Mouse (Mus musculus) cerebellum, adult 18-20 months (tissue): Measurements from ENCODE around the gene Cit.
A peak's percentile ranks its signal among the peaks of the same experiment; 100 is the strongest.
"Not testable (repeated sequence)": the region's sequence is repeated elsewhere in the genome, so short reads cannot be mapped to it uniquely, and the experiment has no call there.

Experiments
- DNase-seq, 2 experiments: peaks; one replicate each; pipeline ENCODE4 v3.0.0; 2021

Cit gene

GRCm38 (mm10) chr5:115844766-115845634 is at the start of gene Cit:
Gene Cit (plus strand): TSS chr5:115845278.
- peak; percentile 83 for DNase-seq

DNA sequence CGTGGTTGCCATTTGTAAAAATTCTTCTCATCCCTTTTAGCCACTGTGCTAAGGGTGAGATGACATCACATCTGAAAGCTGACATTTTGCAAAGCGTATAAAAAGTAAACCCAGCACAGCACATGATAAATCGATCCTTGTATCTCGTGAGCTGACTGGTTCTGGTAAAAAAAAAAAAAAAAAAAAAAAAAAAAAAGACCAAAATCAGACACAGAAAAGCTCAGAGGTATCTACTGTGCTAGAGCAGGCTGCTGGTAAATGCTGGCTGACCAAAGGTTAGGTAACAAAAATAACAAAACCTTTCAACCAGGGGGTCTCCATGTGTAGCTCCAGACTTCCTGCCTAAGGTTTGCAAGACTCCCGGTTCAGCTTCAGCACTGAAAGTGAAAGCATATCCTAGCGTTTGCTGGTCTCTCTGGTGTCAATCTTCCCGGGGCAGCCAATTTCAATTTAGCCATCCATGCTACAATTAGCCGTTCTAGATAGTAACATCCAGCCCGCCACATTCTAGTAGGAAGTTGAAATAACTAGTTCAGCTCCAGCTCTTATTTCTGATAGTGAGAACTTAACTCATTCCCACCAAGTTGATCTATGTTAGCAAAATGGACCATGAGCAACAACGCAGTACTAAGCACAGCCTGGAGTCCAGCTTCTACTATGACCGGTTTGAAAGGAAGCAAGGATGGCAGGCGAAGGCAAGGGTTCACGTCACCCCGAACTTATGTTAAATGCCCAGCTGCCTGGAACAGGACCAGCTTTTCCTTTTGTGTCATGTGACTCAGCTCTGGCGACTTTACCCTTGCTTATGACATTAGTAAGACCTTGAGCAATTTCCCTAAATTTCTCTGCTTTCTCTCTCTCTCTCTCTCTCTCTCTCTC is 45.8 kb upstream of the Cit start:
- no peak for DNase-seq

DNA sequence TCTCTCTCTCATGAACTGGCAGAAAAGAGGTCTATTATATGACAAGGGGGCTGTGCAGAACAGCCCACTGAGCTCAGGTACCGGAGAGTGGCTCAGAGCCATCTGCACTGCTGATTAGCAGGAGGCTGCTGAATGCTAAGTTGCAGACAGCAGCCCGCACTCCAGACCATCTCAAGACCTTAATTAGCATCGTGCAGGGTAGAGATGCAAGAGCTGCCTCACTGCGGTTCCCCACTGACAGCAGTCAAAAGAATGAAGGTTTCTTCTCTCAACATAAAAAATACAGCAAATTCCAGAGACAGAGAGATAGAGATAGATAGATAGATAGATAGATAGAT is 45.2 kb upstream of the Cit start:
- no peak for DNase-seq

- no peak for DNase-seq
Observed at GRCm38 (mm10) chr5:115812262-115812661, 32.8 kb upstream of the Cit start.

GRCm38 (mm10) chr5:115817022-115817421 is 28.1 kb upstream of the Cit start:
- no peak for DNase-seq

DNA sequence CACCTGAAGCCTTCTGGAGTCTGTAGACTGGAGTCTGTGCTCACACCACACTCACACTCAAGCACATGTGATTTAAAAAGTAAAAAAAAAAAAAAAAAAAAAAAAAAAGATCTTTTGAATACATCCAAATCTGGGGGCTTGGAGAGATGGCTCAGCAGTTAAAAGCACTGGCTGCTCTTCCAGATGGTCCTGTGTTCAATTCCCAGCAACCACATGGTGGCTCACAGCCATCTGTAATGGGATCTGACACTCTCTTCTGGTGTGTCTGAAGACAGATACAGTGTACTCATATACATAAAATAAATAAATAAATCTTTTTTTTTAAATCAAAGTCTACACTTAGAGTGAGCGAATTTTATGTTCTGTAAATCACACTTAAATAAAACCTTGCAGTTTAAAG is 27.4 kb upstream of the Cit start:
- DNase-seq = not testable (repeated sequence)

DNA sequence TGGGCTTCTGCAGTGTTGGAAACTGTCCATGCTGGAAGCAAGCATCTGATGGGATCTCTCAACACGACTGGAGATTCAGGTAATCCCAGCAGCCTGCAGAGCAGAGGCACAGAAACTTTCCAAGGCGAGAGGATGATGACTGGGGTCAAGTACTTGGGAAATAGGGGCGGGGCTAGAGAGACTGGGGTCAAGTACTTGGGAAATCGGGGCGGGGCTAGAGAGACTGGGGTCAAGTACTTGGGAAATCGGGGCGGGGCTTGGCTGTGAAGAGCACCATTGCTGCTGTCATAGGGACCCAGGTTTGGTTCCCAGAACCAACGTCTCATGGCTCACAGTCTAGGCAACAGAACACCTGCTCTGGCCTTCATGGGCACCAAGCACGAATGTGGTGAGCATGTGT is 25.1 kb upstream of the Cit start:
- no peak for DNase-seq

- no peak for DNase-seq
Observed at GRCm38 (mm10) chr5:115821200-115821599, 23.9 kb upstream of the Cit start.

DNA sequence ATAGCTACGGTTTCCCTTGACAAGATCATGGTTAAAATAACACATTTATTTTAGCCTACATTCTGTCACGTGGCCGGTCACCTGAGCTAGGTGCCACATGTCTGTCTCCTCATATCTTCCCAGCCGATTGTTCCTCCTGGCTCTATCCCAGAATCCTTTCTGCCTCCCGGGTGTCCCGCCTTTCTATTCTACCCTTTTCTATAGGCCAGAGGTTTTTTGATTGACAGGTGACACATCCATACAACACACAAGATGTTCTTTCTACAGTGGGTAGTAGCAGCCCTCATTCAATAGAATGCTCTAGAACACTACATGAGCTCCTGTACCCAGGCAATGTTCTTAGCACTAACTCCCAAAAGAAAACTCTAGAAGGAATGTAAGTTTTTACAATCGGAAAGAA is 23.2 kb upstream of the Cit start:
- DNase-seq = no peak

- no peak for DNase-seq
Observed at GRCm38 (mm10) chr5:115832754-115833153, 12.3 kb upstream of the Cit start.

- DNase-seq = not testable (repeated sequence)
Observed at GRCm38 (mm10) chr5:115833806-115834205, 11.3 kb upstream of the Cit start.

GRCm38 (mm10) chr5:115835291-115835690 is 9.8 kb upstream of the Cit start:
- no peak for DNase-seq

DNA sequence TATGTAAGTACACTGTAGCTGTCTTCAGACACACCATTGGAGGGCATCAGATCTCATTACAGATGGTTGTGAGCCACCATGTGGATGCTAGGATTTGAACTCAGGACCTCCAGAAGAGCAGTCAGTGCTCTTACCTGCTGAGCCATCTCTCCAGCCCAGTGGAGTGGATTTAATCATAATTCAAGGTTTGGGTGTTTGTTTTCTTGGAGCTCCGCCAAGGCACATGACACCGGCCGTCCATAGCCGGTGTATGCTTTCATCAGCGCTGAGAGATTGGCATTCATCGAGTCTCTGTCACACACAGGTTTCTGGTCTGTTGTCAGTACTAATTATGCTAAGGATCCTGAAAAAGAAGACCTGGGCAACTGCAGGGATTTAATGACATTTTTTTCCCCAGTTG is 7.0 kb upstream of the Cit start:
- no peak for DNase-seq

DNA sequence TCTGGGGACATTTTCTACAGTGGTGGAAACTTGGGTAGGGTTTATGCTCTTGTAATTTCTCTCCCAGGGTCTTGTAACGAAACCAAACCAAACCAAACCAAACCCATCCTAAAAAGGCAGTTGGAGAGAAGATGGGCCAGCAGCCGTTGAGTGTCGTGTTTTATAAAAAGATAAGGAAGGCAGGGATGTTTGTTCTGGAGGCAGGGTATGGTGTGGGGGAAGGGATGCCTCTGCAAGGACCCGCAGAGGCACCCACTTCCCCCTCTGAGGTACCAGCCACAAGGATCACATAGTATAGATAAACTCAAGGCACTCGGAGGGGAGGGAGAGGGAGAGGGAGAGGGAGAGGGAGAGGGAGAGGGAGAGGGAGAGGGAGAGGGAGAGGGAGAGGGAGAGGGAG is 4.6 kb upstream of the Cit start:
- no peak for DNase-seq

- no peak for DNase-seq
Observed at GRCm38 (mm10) chr5:115840946-115841775, 3.9 kb upstream of the Cit start.

DNA sequence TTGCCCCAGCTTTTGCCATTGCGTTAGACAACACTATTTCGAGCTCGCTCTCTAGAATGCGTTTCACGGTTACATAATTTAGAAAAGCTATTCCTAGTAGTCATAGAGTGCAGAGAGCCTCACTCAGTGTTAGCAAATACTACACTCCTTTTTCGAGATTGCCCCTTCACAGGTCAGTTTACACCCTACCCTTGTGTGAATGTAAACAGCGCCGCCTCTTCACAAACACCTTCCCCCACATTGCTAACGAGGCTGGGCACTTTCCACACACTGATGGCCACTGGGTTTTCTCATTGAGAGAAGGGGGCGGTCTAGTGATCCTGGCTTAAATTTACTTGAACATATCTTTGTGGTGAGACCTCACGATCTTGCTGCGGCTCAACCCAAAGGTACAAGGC is 711 bp upstream of the Cit start:
- peak in 1 of 2 experiments; percentile 3 for DNase-seq

DNA sequence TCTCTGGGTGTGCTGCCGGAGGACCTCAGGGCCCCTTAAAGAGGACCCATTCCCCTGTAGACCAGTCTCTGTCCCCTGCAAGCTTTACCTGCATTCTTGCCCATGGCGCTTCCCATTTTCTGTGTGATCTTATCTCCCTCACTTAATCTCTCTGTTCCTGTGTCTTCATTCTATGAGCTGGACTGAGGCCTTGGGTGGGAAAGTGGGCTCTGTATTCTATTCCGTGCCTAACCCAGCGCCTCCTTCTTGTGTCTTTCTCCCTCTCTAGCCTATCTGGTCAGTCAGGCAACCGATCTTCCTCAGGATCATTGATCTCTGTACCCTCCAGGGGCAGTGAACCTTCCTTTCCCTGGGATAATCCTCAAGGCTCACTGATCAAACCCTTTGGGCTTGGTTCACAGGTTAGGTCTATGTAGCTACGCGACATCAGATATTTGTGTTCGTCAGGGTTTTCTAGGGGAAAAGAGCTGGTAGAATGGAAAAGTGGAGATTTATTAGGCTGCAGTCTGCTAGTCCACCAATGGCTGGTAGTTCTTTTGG is 627 bp downstream of the Cit start:
- no peak for DNase-seq

DNA sequence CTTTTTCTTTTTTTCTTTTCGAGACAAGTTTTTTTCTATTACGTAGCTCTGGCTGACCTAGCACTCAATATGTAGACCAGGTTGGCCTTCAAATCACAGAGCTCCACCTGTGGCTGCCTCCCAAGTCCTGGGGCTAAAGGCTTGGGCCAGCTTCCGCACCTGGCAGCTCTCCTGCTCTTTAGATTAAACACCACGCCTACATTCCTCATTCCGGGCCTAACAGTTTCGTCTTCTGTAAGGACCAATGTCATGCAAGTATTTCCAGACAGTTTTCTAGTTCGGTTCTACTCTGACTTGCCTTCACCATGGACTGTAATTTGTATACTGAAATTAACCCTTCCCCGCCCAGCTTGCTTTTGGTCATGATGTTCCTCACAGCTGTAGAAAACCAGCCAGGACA is 2.1 kb downstream of the Cit start:
- DNase-seq = no peak

DNA sequence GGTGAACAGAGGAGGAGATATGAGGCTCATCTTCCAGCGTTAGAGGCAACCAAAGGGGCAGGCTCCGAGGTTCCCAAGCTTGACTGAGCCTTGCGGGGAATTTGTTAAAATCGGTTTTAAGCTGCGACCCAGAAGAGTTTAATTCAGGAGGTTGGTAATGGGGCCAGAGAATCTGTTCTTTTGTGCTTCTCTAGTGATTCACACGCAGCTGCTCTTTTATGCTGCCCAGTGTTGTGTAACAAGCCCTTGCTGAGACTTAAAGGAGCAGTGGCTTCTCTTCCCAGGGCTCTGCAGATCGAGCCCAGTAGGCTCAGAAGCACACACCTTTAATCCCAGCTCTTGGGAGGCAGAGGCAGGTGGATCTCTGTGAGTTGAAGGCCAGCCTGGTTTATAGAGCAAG is 3.4 kb downstream of the Cit start:
- DNase-seq = no peak

GRCm38 (mm10) chr5:115849263-115849829 is 4.3 kb downstream of the Cit start:
- no peak for DNase-seq

- DNase-seq = no peak
Observed at GRCm38 (mm10) chr5:115850250-115851028, 5.4 kb downstream of the Cit start.

DNA sequence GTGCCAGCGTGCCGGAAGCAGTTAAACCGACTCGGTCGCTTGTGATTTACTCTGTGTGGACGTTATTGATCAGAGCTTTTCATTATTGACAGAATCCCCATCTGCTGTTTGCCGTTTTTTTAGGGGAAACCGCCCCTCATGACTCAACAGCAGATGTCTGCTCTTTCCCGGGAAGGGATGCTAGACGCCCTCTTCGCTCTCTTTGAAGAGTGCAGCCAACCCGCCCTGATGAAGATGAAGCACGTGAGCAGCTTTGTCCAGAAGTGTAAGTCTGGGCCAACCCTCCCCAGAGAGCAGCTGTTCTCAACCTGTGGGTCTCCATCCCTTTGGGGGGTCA is 5.9 kb downstream of the Cit start:
- no peak for DNase-seq
